Mouse (Mus musculus): ENCODE results near the gene Tet3.

Gene Tet3

GRCm38 (mm10) chr6:83322794-83323193 is 136.1 kb downstream of the Tet3 start:
- DNase-seq, result no peak

DNA sequence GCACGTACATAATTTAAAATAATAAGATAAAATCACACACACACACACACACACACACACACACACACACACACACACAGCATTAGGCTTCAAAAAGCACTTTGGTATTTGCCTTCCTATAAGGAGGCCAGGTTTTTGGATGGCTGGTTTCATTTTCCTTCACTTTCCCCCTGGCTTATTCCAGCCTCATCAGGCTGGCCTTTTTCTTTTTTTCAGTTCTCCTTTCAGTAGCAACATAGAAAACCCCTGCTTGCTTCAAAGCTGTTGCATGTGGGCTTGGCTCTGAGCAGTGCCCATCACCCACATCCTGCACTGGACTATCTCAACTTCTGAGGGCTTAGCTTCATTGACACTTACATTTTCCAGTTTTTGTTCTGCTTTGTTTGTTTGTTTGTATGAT is 137.0 kb downstream of the Tet3 start:
- no peak for DNase-seq

DNA sequence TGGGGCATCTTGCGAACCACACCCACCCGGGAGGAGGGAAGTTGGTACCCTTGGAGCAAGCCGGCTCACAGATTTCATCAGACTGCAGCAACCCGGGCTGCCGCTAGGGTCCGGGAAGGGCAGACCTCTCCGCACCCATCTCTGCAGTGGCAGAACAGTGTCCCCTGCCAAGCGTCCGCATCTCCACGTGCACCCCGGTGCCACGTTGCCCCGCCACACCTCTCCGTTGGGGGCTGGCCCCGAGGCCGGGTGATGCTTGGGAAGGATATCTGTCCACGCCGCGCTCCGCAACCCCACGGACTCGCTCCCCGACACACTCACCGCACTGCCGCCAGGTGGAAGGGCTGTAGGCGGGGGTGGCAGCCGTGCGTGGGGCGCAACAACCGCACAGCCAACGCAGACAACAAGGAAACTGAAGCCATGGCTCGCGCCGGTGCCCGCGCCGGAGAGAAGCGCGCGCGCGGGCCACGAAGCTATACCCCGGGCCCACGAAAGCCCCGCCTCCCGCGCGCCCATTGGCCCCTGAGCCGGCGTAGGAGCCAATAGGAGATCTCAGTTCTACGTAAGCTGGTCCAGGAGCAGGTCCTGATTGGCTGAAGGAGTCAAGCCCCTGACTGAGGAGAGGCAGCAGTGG is 141.7 kb downstream of the Tet3 start:
- peak; percentile 92 for DNase-seq

DNA sequence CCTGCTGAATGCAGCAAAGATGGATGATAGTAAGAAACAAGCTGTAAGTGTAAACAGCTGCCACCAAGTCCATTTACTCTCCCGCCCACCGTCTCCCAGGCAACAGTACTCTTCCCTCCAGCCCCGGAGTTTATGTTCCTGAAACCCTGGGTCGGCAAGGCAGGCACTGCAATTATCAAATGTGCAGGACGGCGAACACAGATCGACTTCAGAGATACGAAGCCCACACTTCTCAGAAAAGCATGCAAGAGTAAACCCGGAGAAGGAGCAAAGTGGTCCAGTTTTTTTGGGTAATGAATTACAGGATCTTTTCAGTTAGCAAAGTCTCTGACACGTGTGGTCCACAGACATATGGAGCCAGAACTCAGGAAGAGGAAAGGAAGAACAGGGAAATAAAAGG is 142.9 kb downstream of the Tet3 start:
- DNase-seq, result no peak

DNA sequence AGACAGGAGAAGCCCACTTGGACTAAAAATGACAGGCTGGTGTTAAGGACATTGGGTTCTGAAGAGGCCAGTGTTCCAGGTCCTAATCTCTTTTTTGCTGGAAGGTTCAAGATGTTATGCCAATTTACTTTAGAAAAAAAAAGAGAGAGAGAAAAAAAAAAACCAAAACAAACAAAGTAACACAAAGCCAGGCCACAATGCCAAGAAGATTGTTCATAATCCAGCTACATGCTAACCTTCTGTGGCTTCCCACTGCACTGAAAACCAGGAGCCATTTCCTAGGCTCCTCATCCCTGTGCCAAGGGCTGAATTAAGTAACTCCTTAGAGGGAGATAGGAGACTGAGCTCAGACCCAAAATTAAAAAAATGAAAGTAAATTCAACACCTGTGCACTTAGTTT is 143.6 kb downstream of the Tet3 start:
- DNase-seq, result no peak

DNA sequence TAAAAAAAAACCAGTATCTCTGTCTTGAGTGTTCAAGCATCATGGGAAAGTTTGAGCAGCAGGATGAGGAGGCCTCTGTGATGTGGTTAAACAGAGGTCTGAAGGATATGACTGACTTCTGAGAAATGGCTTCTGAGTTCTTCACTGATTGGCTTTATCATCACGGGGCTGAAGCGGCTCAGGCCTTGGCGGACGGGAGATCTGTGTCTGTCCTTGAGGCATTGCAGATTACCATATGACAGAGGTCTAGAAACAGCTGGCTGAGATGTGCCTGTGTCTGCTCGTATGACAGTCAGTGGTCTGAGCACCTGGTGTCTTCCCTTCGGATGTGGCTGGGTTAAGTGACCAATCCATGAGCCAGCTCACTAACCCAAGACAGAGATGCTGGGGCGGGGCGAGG is 146.4 kb downstream of the Tet3 start:
- DNase-seq, result no peak
